Mouse (Mus musculus) hindbrain, embryonic 13.5 days (tissue): ENCODE results near the gene Nepro. TPM values are rescaled to one million over a fixed set of nuclear protein-coding genes. Genes with fewer than 3 reads are reported as not detected.
A peak's percentile ranks its signal among the peaks of the same experiment; 100 is the strongest.

ENCODE experiments used
- ATAC-seq: fragments of 200-750 bp; cut with Nextera tagmentation; 2 replicates; pipeline ENCODE4 v1.8.0; 2017; ENCODE audit warnings: moderate TSS enrichment; ENCODE audit not compliant: low FRiP score
- H3K27ac ChIP-seq: fragments of 300-500 bp; sonication (generic); 2 replicates; pipeline ENCODE4 v1.5.1; 2015; ENCODE audit warnings: inconsistent platforms, mild to moderate bottlenecking, moderate library complexity
- H3K27me3 ChIP-seq: fragments of 300-500 bp; sonication (generic); 2 replicates; pipeline ENCODE4 v1.6.1; 2015; ENCODE audit warnings: mild to moderate bottlenecking, inconsistent platforms
- H3K36me3 ChIP-seq: fragments of 300-500 bp; sonication (generic); 2 replicates; pipeline ENCODE4 v1.6.1; 2015; ENCODE audit warnings: mild to moderate bottlenecking, inconsistent platforms
- H3K4me1 ChIP-seq: fragments of 300-500 bp; sonication (generic); replicated peaks from 2 replicates; pipeline ENCODE4 v1.6.1; 2015; ENCODE audit warnings: inconsistent platforms
- H3K4me2 ChIP-seq: fragments of 300-500 bp; sonication (generic); 2 replicates; pipeline ENCODE4 v1.6.1; 2015; ENCODE audit warnings: inconsistent platforms, mild to moderate bottlenecking, moderate library complexity
- H3K4me3 ChIP-seq: fragments of 300-500 bp; sonication (generic); 2 replicates; pipeline ENCODE4 v1.5.1; 2015; ENCODE audit warnings: mild to moderate bottlenecking, inconsistent platforms
- H3K9ac ChIP-seq: fragments of 300-500 bp; sonication (generic); 2 replicates; pipeline ENCODE4 v1.6.1; 2015; ENCODE audit warnings: mild to moderate bottlenecking, inconsistent platforms
- H3K9me3 ChIP-seq: fragments of 300-500 bp; sonication (generic); 2 replicates; pipeline ENCODE4 v1.6.1; 2016; ENCODE audit warnings: inconsistent platforms
- WGBS: fragments of 180-500 bp; shearing (Covaris S2); methylation state at CpG from one replicate; pipeline ENCODE4 v1.1.7; 2015; 5-methylcytosine and 5-hydroxymethylcytosine counted together
- polyA plus RNA-seq: library from polyadenylated mRNA; unstranded; fragments of >200 nt; fragmentation: Nextera tagmentation; extraction: Ambion mirVana; gene quantifications from 2 replicates; pipeline ENCODE4 v1.2.1, GENCODE M21; 2015

The Nepro gene
- polyA plus RNA-seq, 1 experiment from 2014 or later: 4.9 TPM

GRCm38 (mm10) chr16:44745471-44745865 lies 21.4 kb downstream of the Nepro start:
- Histone ChIP-seq H3K9me3 (no peaks in the 10 kb centered on the region), H3K27me3 (no peaks in the 10 kb centered on the region), H3K9ac (peak overlapping the region; percentile 91), H3K36me3 (peaks cover 14% of the 10 kb centered on the region), H3K27ac (peak overlapping the region; percentile 98), H3K4me3 (peak overlapping the region; percentile 81), H3K4me1 (peaks cover 16% of the 10 kb centered on the region), H3K4me2 (peak overlapping the region; percentile 82)
- ATAC-seq: no peak; the same call in 1 of the 2 replicates
- WGBS: 9% methylated on average over 14 of the region's 14 CpGs

- H3K9me3 ChIP-seq: no peaks in the 10 kb centered on the region
- peaks cover 10% of the 10 kb centered on the region for H3K36me3 ChIP-seq
- H3K4me2 ChIP-seq: peak within 1 kb of the TSS; percentile 82
- WGBS: under 1% methylated on average over 47 of the region's 47 CpGs
- peak within 1 kb of the TSS; percentile 98 for H3K27ac ChIP-seq
- peak; percentile 98 for ATAC-seq
- H3K27me3 ChIP-seq: no peaks in the 10 kb centered on the region
- H3K4me1 ChIP-seq: peaks cover 16% of the 10 kb centered on the region
- H3K9ac ChIP-seq: peak within 1 kb of the TSS; percentile 91
- peak within 1 kb of the TSS; percentile 81 for H3K4me3 ChIP-seq
Measured at GRCm38 (mm10) chr16:44745866-44746562, 21.9 kb downstream of the Nepro start, which contains the start of gene Gtpbp8. TSS of gene Gtpbp8 (minus strand) at chr16:44746363.

- no peaks in the 10 kb centered on the region for H3K27me3 ChIP-seq
- H3K36me3 ChIP-seq: no peaks in the 10 kb centered on the region
- ATAC-seq: no peak
- no peak overlapping the region for H3K9ac ChIP-seq
- H3K4me1 ChIP-seq: peaks cover 16% of the 10 kb centered on the region
- no peak overlapping the region for H3K27ac ChIP-seq
- WGBS: 69% methylated on average over 3 of the region's 3 CpGs
- no peak overlapping the region for H3K4me3 ChIP-seq
- no peak overlapping the region for H3K4me2 ChIP-seq
- H3K9me3 ChIP-seq: no peaks in the 10 kb centered on the region
Measured at GRCm38 (mm10) chr16:44748007-44748406, 23.9 kb downstream of the Nepro start.

- H3K27me3 ChIP-seq: no peaks in the 10 kb centered on the region
- WGBS: 89% methylated on average over 8 of the region's 8 CpGs
Measured at GRCm38 (mm10) chr16:44757700-44758099, 33.6 kb downstream of the Nepro start.

GRCm38 (mm10) chr16:44761811-44762210 lies 37.7 kb downstream of the Nepro start:
- Histone ChIP-seq H3K4me2 (no peak overlapping the region), H3K27me3 (no peaks in the 10 kb centered on the region), H3K9me3 (no peaks in the 10 kb centered on the region), H3K4me3 (no peak overlapping the region), H3K27ac (no peak overlapping the region), H3K36me3 (no peaks in the 10 kb centered on the region), H3K4me1 (no peaks in the 10 kb centered on the region), H3K9ac (no peak overlapping the region)
- 77% methylated on average over 1 of the region's 1 CpGs for WGBS
- ATAC-seq: no peak

More at GRCm38 (mm10) chr16:44757700-44758099, 33.6 kb downstream of the Nepro start:
- no peak overlapping the region for H3K4me3 ChIP-seq
- H3K36me3 ChIP-seq: no peaks in the 10 kb centered on the region
- H3K9ac ChIP-seq: no peak overlapping the region
- no peak for ATAC-seq
- no peak overlapping the region for H3K4me2 ChIP-seq
- H3K9me3 ChIP-seq: no peaks in the 10 kb centered on the region
- H3K27ac ChIP-seq: no peak overlapping the region
- no peaks in the 10 kb centered on the region for H3K4me1 ChIP-seq

- H3K4me1 ChIP-seq: no peaks in the 10 kb centered on the region
- no peak within 1 kb of the TSS for H3K27ac ChIP-seq
- H3K27me3 ChIP-seq: no peaks in the 10 kb centered on the region
- H3K9ac ChIP-seq: no peak within 1 kb of the TSS
- H3K4me3 ChIP-seq: no peak within 1 kb of the TSS
- no peak for ATAC-seq
- H3K36me3 ChIP-seq: no peaks in the 10 kb centered on the region
- no peak within 1 kb of the TSS for H3K4me2 ChIP-seq
- no peaks in the 10 kb centered on the region for H3K9me3 ChIP-seq
- 85% methylated on average over 22 of the region's 22 CpGs for WGBS
Measured at GRCm38 (mm10) chr16:44765555-44766319, 41.6 kb downstream of the Nepro start, which contains the start of gene Cd200r1. TSS of gene Cd200r1 (plus strand) at chr16:44765736.

- no peaks in the 10 kb centered on the region for H3K9me3 ChIP-seq
- H3K36me3 ChIP-seq: no peaks in the 10 kb centered on the region
- no peak overlapping the region for H3K27ac ChIP-seq
- no peak for ATAC-seq
- H3K27me3 ChIP-seq: no peaks in the 10 kb centered on the region
- H3K9ac ChIP-seq: no peak overlapping the region
- no peak overlapping the region for H3K4me2 ChIP-seq
- H3K4me3 ChIP-seq: no peak overlapping the region
- H3K4me1 ChIP-seq: no peaks in the 10 kb centered on the region
- 93% methylated on average over 9 of the region's 9 CpGs for WGBS
Measured at GRCm38 (mm10) chr16:44766320-44766892, 42.3 kb downstream of the Nepro start.

GRCm38 (mm10) chr16:44767506-44767905 lies 43.4 kb downstream of the Nepro start:
- H3K27me3 ChIP-seq: no peaks in the 10 kb centered on the region
- no peak overlapping the region for H3K27ac ChIP-seq
- H3K4me1 ChIP-seq: no peaks in the 10 kb centered on the region
- no peak overlapping the region for H3K4me3 ChIP-seq
- no peak overlapping the region for H3K4me2 ChIP-seq
- no peaks in the 10 kb centered on the region for H3K9me3 ChIP-seq
- no peak for ATAC-seq
- H3K36me3 ChIP-seq: no peaks in the 10 kb centered on the region
- 93% methylated on average over 7 of the region's 7 CpGs for WGBS
- H3K9ac ChIP-seq: no peak overlapping the region

GRCm38 (mm10) chr16:44767967-44768366 lies 43.9 kb downstream of the Nepro start:
- Histone ChIP-seq H3K4me2 (no peak overlapping the region), H3K4me1 (no peaks in the 10 kb centered on the region), H3K27me3 (no peaks in the 10 kb centered on the region), H3K9ac (no peak overlapping the region), H3K9me3 (no peaks in the 10 kb centered on the region), H3K27ac (no peak overlapping the region), H3K4me3 (no peak overlapping the region), H3K36me3 (no peaks in the 10 kb centered on the region)
- 49% methylated on average over 2 of the region's 2 CpGs for WGBS
- no peak; the same call in 1 of the 2 replicates for ATAC-seq

- no peaks in the 10 kb centered on the region for H3K27me3 ChIP-seq
- H3K4me3 ChIP-seq: no peak overlapping the region
- H3K9me3 ChIP-seq: no peaks in the 10 kb centered on the region
- H3K4me1 ChIP-seq: no peaks in the 10 kb centered on the region
- no peak overlapping the region for H3K9ac ChIP-seq
- H3K27ac ChIP-seq: no peak overlapping the region
- H3K4me2 ChIP-seq: no peak overlapping the region
- no peak for ATAC-seq
- 83% methylated on average over 6 of the region's 6 CpGs for WGBS
- H3K36me3 ChIP-seq: no peaks in the 10 kb centered on the region
Measured at GRCm38 (mm10) chr16:44772577-44772976, 48.5 kb downstream of the Nepro start.

GRCm38 (mm10) chr16:44773673-44774072 lies 49.6 kb downstream of the Nepro start:
- Histone ChIP-seq H3K9me3 (no peaks in the 10 kb centered on the region), H3K4me2 (no peak overlapping the region), H3K27me3 (no peaks in the 10 kb centered on the region), H3K4me3 (no peak overlapping the region), H3K36me3 (no peaks in the 10 kb centered on the region), H3K9ac (no peak overlapping the region), H3K4me1 (no peaks in the 10 kb centered on the region), H3K27ac (no peak overlapping the region)
- WGBS: 93% methylated on average over 3 of the region's 3 CpGs
- no peak for ATAC-seq

- ATAC-seq: no peak
- 92% methylated on average over 6 of the region's 6 CpGs for WGBS
Measured at GRCm38 (mm10) chr16:44774201-44774600, 50.1 kb downstream of the Nepro start.

More at GRCm38 (mm10) chr16:44774201-44774600, 50.1 kb downstream of the Nepro start:
- H3K36me3 ChIP-seq: no peaks in the 10 kb centered on the region
- no peak overlapping the region for H3K9ac ChIP-seq
- H3K4me1 ChIP-seq: no peaks in the 10 kb centered on the region
- no peak overlapping the region for H3K4me2 ChIP-seq
- no peak overlapping the region for H3K27ac ChIP-seq
- no peak overlapping the region for H3K4me3 ChIP-seq
- no peaks in the 10 kb centered on the region for H3K27me3 ChIP-seq
- H3K9me3 ChIP-seq: no peaks in the 10 kb centered on the region
